Mouse (Mus musculus) subcutaneous adipose tissue, adult 2 months (tissue): Measurements from ENCODE around the gene Zg16. TPM values are rescaled to one million over a fixed set of nuclear protein-coding genes. Genes with fewer than 3 reads are reported as not detected.

Experiments
- polyA plus RNA-seq: library from polyadenylated mRNA; depleted of rRNA; stranded (reverse); fragments of >200 nt; gene quantifications from 2 replicates; pipeline ENCODE4 v1.2.3, GENCODE M21; 2012; ENCODE audit warnings: low replicate concordance; rRNA removed

The Zg16 gene
- 0.37 and 0.99 TPM in 2 replicates for polyA plus RNA-seq

DNA sequence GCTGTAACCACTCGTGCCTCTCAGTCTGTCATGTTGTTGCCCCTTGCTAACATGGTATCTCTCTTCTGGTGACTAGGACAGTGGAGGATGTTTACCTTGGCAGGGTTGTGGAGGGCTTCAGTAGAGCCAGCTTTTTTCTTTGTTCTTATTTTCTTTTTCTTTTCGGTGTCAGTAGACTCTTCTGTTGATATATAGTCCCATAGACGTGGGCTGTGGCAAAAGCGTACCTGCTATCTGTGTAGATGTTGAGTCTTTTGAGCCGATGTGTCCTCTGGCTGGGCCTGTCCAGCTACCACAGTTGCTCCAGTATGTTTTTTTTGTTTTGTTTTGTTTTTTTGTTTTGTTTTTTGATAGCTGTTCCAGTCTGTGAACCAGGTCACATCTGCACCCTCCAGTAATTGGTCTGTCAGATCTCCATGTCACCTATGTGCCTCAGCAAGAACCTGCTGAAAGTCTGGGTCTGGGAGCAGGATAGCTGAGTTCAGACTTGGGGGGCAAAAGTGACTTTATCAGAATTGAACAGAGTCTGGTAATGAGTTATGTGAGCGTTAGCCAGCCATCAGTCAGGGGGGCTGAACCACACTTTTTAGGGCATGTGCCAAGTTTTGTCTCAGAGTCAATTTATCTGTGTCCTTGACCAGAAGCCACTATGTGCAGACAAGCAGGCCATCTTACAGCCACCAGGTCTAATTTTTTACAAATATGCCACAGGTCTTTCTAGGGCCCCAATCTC, at the start of gene Zg16:
Gene Zg16, minus strand, starts transcription at position 51 of the 733 bp plus-strand sequence.

DNA sequence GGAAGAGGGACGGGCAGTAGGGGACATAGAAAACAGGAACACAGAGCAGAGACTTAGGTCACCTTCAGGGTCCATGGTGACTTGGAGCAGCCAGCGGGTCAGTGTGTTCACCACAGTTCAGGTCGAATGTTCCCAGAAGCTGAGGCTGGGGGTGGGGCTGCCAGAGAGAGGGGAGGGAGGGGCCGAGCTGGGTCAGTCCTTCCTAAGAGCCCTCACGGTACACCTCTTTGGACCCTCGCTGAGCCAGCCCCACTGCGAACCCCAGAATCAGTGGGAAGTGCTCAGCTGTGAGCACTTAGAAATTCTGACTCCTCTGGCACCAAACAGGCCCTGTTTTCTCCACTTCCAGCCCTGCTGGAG, 34.8 kb upstream of the Zg16 start, which contains the start of gene Qprt:
Gene Qprt, minus strand, starts transcription at position 316 of the 360 bp plus-strand sequence.

DNA sequence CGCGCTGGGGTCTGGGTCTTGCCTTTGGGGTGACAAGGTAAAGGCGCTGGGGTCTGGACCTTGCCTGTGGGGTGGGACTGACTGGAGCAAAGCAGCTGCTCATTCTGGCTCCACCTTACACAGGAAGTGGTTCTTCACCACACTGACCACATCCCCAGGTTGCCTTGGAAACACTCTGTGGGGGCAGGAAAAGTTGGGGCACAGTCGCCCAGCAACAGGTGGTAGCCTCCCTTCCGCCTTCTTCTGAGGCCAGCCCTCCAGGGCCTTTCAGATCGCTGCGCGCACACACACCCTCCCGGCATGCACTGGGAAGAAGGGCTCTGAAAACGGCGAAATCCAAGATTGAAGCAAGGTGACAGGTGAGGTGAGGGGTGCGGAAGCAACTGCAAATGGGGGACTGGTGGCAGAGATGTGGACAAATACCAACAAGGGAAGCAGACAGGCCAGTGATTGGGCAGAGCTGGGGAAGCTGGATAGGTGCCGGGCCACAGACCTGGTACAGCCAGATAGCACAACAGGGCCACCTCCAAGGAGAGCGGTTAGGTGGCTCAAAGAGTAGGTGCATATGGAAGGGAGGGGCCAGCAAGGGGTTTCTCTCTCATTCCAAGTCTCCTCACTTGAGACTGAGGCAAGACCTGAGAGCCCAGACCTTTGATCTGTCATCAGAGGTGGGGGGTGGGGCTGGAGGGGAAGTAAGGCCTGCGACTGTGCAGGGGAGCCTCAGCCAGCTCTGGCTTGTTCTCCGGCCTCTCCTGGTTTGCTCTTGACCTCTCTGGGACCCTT, 4.2 kb upstream of the Zg16 start, which contains the start of gene AI467606:
Gene AI467606, plus strand, starts transcription at position 246 of the 783 bp plus-strand sequence.

DNA sequence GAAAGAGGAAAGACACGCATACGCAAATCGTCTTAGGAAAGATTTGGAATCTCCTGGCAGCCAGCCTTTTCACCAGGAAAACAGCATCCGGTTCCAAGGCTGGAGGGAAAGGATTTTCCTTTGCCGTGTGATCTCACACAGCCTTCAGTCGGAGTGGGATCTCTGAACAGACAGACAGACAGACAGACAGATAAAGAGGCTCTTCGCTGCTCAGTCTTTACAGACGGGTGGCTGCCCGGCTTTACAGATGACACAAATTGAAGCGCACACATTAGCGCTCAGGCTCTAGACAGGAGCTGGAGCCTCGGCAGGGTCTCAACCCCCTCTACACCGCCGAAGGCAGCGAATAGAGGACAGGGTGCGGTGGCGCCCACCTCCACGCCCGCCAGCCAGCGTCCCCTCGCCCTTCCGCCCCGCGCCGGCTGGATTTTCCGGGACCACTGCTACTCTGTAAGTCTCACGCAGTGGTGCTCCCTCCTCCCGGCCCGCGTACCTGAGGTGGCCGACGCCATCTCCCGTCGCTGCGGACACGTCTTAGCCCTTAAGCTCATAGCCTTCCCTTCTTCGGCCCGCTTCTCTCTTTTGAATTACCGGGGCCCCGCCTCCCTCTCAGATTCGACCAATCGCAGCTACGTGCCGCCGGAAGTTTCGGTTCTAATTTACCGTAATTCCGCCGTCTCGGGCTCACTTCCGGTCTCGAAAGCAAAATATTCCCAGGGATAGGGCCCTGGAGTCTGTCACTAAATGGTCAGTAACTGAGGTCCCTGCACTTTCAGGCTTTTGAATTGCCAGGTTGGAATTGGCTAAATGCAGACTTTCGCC, 45.1 kb downstream of the Zg16 start, which contains the start of gene Kif22:
Gene Kif22, minus strand, starts transcription at position 621 of the 822 bp plus-strand sequence.

DNA sequence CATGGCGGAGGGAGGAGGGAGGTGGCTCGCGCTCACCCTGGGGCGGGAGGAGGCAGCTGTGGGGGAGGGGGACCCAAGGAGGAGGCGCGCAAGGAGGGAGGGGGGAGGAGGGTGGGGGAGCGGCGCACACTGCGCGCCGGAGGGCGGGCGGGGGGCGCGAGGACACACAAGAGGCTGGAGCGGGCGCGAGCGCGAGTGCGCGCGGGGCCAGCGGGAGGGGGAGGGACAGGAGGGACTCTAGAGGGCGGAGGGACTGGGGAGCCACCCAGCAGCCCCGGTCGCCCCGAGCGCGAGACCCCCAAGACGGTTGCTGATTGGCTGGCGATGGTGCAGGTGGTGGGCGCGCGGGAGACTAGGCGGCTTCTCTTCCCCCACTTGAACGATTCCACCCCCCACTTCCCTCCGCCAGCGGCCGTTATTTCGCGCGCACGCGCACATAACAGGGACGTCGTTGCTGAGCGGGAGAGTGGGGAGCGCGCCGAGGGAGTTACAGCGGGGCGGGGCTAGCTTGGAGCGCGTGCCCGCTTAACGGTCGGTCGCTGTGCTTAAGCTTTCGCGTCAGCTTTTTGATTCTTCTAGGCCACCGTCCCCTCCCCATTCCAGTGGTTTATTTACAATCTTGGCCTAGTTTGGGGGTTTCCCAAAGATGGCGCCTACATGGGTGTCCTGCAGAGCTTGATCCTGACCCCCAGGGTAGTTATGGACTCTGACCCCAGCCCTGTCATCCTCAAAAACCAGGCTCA, 60.0 kb downstream of the Zg16 start, which contains the start of gene Maz:
Gene Maz, minus strand, starts transcription at position 54 of the 743 bp plus-strand sequence.

DNA sequence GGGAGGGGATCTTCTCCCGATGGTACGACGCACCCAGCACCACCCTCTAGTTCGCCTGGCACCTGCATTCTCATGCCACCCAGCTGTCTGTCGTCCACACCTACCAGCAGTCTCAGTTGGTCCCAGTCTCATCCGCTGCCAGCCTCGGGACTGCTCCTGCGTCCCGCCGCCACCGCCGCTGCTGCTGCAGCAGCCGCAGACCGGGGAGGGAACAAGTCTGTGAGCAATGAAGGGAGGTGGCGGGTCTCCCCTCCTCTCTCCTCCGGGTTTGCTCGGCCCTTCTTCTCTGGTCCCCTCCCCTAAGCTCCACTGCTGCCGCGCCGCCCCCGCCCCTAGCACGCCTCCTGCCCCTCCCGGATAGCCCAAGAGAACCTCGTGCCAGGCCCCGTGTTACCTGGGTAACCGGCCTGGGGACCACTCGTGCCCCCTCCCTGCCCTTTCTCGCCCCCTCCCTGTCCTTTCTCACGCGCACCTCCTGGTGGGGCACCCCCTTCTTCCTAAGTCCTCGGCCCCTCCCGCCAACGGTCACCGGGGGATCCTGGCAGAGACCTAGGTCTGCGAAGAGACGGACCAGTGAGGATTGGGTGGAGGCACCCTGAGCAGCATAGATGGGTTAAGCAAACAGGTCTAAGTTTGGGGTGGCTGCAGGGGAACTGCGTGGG, 66.1 kb downstream of the Zg16 start, which contains the start of the genes Gm42742 and Prrt2:
Gene Gm42742, minus strand, starts transcription at position 197 of the 662 bp plus-strand sequence.
Gene Prrt2, minus strand, starts transcription at position 311 of the 662 bp plus-strand sequence.

DNA sequence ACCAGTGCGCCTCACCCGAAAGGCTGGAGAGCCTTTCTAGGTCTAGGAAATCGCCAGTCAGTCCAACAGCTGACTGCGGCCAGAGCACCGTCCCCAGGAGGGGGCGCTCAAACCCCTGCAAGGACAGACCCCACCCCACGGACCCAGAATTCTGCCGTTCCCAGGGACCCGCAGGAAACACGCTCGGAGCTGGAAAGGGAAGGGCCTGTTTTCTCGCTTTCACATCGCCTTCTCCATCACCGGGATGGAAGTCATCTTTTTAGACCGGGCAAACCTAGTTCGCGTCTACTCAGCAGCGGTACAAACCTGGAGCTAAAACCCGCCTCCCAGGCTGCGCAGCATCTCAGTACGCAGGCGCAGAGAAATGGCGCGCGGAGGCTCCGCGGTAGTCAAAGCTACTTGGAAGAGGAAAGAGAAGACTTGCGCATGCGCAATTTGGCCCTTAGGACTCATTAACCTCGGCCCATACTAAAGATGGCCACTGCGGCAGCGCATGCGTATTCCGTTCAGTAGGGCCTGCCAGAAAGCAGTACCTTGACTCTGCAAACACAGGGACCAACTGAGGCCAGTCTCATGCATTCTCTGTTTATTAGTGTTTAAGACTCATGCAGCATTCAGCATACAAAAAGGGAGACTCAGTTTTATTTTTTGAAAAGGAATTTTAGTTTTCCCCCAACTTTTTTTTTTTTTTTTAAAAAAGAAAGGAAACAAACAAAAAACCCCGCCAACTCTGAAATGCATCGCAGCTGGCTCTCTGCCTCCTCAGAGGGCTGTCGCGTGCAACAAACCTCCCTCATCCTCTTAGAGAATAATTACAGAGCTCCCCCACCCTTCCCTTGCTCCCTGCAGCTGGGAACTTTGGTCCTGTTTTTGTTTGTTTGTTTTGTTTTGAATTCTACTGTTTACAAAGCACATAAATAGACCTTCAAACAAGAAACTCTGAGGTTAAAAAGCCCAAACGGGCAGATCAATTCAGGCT, 69.9 kb downstream of the Zg16 start, which contains the start of gene Pagr1a:
Gene Pagr1a, minus strand, starts transcription at position 382 of the 979 bp plus-strand sequence.

DNA sequence TGATC, 70.8 kb downstream of the Zg16 start, which contains the start of gene Pagr1b:
Gene Pagr1b, minus strand, starts transcription at position 4 of the 5 bp plus-strand sequence.

DNA sequence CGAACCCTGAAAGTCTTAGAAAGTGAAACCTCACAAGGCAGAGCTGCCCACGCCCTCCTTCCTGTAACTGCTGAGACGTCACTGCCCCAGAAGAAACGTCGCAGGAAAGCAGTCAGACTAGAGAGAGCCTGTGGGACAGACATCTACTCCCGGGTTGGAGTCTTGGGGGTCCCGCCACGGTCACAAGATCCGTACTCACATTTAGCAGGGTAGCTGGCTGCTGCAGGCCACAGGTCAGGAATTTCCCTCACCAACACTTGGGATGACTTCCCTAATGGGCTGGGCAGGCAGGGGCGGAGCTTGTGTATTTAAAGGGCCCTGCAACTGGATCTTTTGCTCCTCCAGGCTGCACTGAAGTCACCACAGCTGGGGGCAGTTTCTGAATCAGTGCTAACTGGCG, 72.8 kb downstream of the Zg16 start, which contains the start of gene Mvp:
Gene Mvp, minus strand, starts transcription at position 302 of the 400 bp plus-strand sequence.

Other genes starting within 250 kb of the Zg16 start
- gene Doc2a, start 239.9 kb downstream of the Zg16 start, polyA plus RNA-seq, result not detected in 2 replicates
- 3.5 and 11.6 TPM in 2 replicates for gene Hirip3, start 225.4 kb downstream of the Zg16 start, polyA plus RNA-seq
- 47.8 and 60.5 TPM in 2 replicates for gene Ino80e, start 225.0 kb downstream of the Zg16 start, polyA plus RNA-seq
- 94.6 and 122 TPM in 2 replicates for gene Taok2, start 202.6 kb downstream of the Zg16 start, polyA plus RNA-seq
- gene Tmem219, start 164.4 kb downstream of the Zg16 start, polyA plus RNA-seq, result 89.0 and 89.8 TPM in 2 replicates
- 19.6 and 22.4 TPM in 2 replicates for gene Kctd13, start 158.4 kb downstream of the Zg16 start, polyA plus RNA-seq
- 0.23 and 0.63 TPM in 2 replicates for gene Asphd1, start 137.7 kb downstream of the Zg16 start, polyA plus RNA-seq
- 2.4 and 4.4 TPM in 2 replicates for gene Sez6l2, start 136.8 kb downstream of the Zg16 start, polyA plus RNA-seq
- gene Cdipt, start 111.4 kb downstream of the Zg16 start, polyA plus RNA-seq, result 205 and 302 TPM in 2 replicates
- gene Cdiptos, start 111.2 kb downstream of the Zg16 start, polyA plus RNA-seq, result 2.7 and 3.1 TPM in 2 replicates
- 93.7 and 103 TPM in 2 replicates for gene Mvp, start 72.7 kb downstream of the Zg16 start, polyA plus RNA-seq
- gene Pagr1b, start 70.8 kb downstream of the Zg16 start, polyA plus RNA-seq, result 5.3 and 7.1 TPM in 2 replicates
- 2.6 and 5.8 TPM in 2 replicates for gene Pagr1a, start 70.0 kb downstream of the Zg16 start, polyA plus RNA-seq
- 25.7 and 62.7 TPM in 2 replicates for gene Gm42742, start 66.2 kb downstream of the Zg16 start, polyA plus RNA-seq
- gene Prrt2, start 66.1 kb downstream of the Zg16 start, polyA plus RNA-seq, result 17.9 and 35.3 TPM in 2 replicates
- 90.8 and 204 TPM in 2 replicates for gene Maz, start 60.3 kb downstream of the Zg16 start, polyA plus RNA-seq
- 2.1 and 9.3 TPM in 2 replicates for gene Kif22, start 44.9 kb downstream of the Zg16 start, polyA plus RNA-seq
- gene AI467606, start 4.0 kb upstream of the Zg16 start, polyA plus RNA-seq, result 9.6 and 14.6 TPM in 2 replicates
- gene Qprt, start 34.9 kb upstream of the Zg16 start, polyA plus RNA-seq, result 1.3 and 3.4 TPM in 2 replicates
- gene Spn, start 50.5 kb upstream of the Zg16 start, polyA plus RNA-seq, result 2.4 and 3.1 TPM in 2 replicates
- gene Cd2bp2, start 108.7 kb upstream of the Zg16 start, polyA plus RNA-seq, result 26.3 and 45.0 TPM in 2 replicates
- 29.5 and 47.5 TPM in 2 replicates for gene Tbc1d10b, start 121.1 kb upstream of the Zg16 start, polyA plus RNA-seq
- 1.3 and 1.5 TPM in 2 replicates for gene Mylpf, start 121.6 kb upstream of the Zg16 start, polyA plus RNA-seq
- 5.3 and 22.2 TPM in 2 replicates for gene Zfp553, start 145.7 kb upstream of the Zg16 start, polyA plus RNA-seq
- gene Sept1, start 145.8 kb upstream of the Zg16 start, polyA plus RNA-seq, result 18.4 and 23.6 TPM in 2 replicates
- gene Zfp771, start 156.9 kb upstream of the Zg16 start, polyA plus RNA-seq, result 43.2 and 112 TPM in 2 replicates
- gene Dctpp1, start 173.4 kb upstream of the Zg16 start, polyA plus RNA-seq, result 47.0 and 71.1 TPM in 2 replicates
- gene Sephs2, start 186.7 kb upstream of the Zg16 start, polyA plus RNA-seq, result 30.3 and 33.1 TPM in 2 replicates
- 5.0 and 11.6 TPM in 2 replicates for gene Itgal, start 208.9 kb upstream of the Zg16 start, polyA plus RNA-seq